Mouse (Mus musculus): ENCODE measurements around the gene Srpk3. TPM values are rescaled to one million over a fixed set of nuclear protein-coding genes. Genes with fewer than 3 reads are reported as not detected.

Gene Srpk3
- polyA plus RNA-seq, 1 experiment = 5.4 TPM

GRCm38 (mm10) chrX:73756334-73757140 lies 17.7 kb upstream of the Srpk3 start, which contains the start of gene Plxnb3:
Gene Plxnb3, plus strand, starts transcription at chrX:73757090.
- H3K36me3 ChIP-seq (ENCODE audit: control insufficient read depth, insufficient read depth, low read length) = no peaks in the 10 kb centered on the region
- no peak within 1 kb of the TSS for H3K27ac ChIP-seq (ENCODE audit: control insufficient read depth, insufficient read depth, low read length)
- 97% methylated on average over 4 of the region's 5 CpGs for WGBS
- no peak within 1 kb of the TSS for H3K4me3 ChIP-seq (ENCODE audit: control insufficient read depth, insufficient read depth, low read length)
- TF ChIP-seq POLR2A (IDR thresholded peaks at IDR 0.05; ENCODE audit: control insufficient read depth, extremely low read depth, insufficient read depth, low read length, poor library complexity) = no peak
- no peak for TF ChIP-seq CTCF (IDR thresholded peaks at IDR 0.05; ENCODE audit: borderline replicate concordance, control insufficient read depth, extremely low read depth, insufficient read depth, low read length, poor library complexity)
- H3K27me3 ChIP-seq (ENCODE audit: control insufficient read depth, insufficient read depth, low read length) = no peaks in the 10 kb centered on the region
- H3K4me1 ChIP-seq (replicated peaks; ENCODE audit: control insufficient read depth, insufficient read depth, low read length) = no peaks in the 10 kb centered on the region
- no peak for DNase-seq

- Histone ChIP-seq H3K27me3 (ENCODE audit: control insufficient read depth, insufficient read depth, low read length) (no peaks in the 10 kb centered on the region), H3K36me3 (ENCODE audit: control insufficient read depth, insufficient read depth, low read length) (no peaks in the 10 kb centered on the region), H3K4me1 (replicated peaks; ENCODE audit: control insufficient read depth, insufficient read depth, low read length) (no peaks in the 10 kb centered on the region), H3K27ac (ENCODE audit: control insufficient read depth, insufficient read depth, low read length) (no peak overlapping the region), H3K4me3 (ENCODE audit: control insufficient read depth, insufficient read depth, low read length) (no peak overlapping the region)
- WGBS = 92% methylated on average over 13 of the region's 13 CpGs
- TF ChIP-seq CTCF (IDR thresholded peaks at IDR 0.05; ENCODE audit: borderline replicate concordance, control insufficient read depth, extremely low read depth, insufficient read depth, low read length, poor library complexity) (no peak), POLR2A (IDR thresholded peaks at IDR 0.05; ENCODE audit: control insufficient read depth, extremely low read depth, insufficient read depth, low read length, poor library complexity) (no peak)
- DNase-seq = no peak
These were observed 15.5 kb upstream of the Srpk3 start for GRCm38 (mm10) chrX:73758611-73759290.

- H3K27ac ChIP-seq (ENCODE audit: control insufficient read depth, insufficient read depth, low read length) = no peak overlapping the region
- no peak for DNase-seq
- H3K27me3 ChIP-seq (ENCODE audit: control insufficient read depth, insufficient read depth, low read length) = no peaks in the 10 kb centered on the region
- H3K36me3 ChIP-seq (ENCODE audit: control insufficient read depth, insufficient read depth, low read length) = no peaks in the 10 kb centered on the region
- H3K4me1 ChIP-seq (replicated peaks; ENCODE audit: control insufficient read depth, insufficient read depth, low read length) = 0 out of 2 replicates have a peak, but pooled peaks cover 5% of the 10 kb centered on the region
- H3K4me3 ChIP-seq (ENCODE audit: control insufficient read depth, insufficient read depth, low read length) = no peak overlapping the region
- WGBS = 59% methylated on average over 1 of the region's 1 CpGs
- TF ChIP-seq CTCF (IDR thresholded peaks at IDR 0.05; ENCODE audit: borderline replicate concordance, control insufficient read depth, extremely low read depth, insufficient read depth, low read length, poor library complexity) (no peak), POLR2A (IDR thresholded peaks at IDR 0.05; ENCODE audit: control insufficient read depth, extremely low read depth, insufficient read depth, low read length, poor library complexity) (no peak)
These were observed 8.9 kb upstream of the Srpk3 start for GRCm38 (mm10) chrX:73765311-73765710.

DNA sequence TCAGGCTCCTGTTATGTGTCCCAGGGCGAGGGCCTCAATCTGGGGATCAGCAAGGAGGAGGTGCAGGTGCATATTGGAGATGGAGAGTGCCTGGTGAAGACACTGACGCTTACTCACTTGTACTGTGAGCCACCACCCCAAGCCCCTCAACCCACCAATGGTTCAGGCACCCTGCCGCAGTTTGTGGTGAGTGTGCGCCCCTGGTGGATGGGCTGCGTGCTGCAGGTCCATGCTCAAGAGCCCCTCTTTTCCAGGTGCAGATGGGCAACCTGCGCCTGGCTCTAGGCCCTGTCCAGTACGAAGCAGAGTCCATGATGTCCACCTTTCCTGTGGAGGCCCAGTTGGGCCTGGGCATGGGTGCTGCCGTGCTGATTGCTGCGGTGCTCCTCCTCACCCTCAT lies 6.9 kb upstream of the Srpk3 start:
- peak; percentile 31 for DNase-seq
- TF ChIP-seq CTCF (IDR thresholded peaks at IDR 0.05; ENCODE audit: borderline replicate concordance, control insufficient read depth, extremely low read depth, insufficient read depth, low read length, poor library complexity) = no peak
- no peak for TF ChIP-seq POLR2A (IDR thresholded peaks at IDR 0.05; ENCODE audit: control insufficient read depth, extremely low read depth, insufficient read depth, low read length, poor library complexity)
- H3K4me1 ChIP-seq (replicated peaks; ENCODE audit: control insufficient read depth, insufficient read depth, low read length) = 0 out of 2 replicates have a peak, but pooled peaks cover 5% of the 10 kb centered on the region
- no peak overlapping the region for H3K27ac ChIP-seq (ENCODE audit: control insufficient read depth, insufficient read depth, low read length)
- H3K27me3 ChIP-seq (ENCODE audit: control insufficient read depth, insufficient read depth, low read length) = no peaks in the 10 kb centered on the region
- H3K4me3 ChIP-seq (ENCODE audit: control insufficient read depth, insufficient read depth, low read length) = no peak overlapping the region
- H3K36me3 ChIP-seq (ENCODE audit: control insufficient read depth, insufficient read depth, low read length) = no peaks in the 10 kb centered on the region
- 84% methylated on average over 9 of the region's 9 CpGs for WGBS

DNA sequence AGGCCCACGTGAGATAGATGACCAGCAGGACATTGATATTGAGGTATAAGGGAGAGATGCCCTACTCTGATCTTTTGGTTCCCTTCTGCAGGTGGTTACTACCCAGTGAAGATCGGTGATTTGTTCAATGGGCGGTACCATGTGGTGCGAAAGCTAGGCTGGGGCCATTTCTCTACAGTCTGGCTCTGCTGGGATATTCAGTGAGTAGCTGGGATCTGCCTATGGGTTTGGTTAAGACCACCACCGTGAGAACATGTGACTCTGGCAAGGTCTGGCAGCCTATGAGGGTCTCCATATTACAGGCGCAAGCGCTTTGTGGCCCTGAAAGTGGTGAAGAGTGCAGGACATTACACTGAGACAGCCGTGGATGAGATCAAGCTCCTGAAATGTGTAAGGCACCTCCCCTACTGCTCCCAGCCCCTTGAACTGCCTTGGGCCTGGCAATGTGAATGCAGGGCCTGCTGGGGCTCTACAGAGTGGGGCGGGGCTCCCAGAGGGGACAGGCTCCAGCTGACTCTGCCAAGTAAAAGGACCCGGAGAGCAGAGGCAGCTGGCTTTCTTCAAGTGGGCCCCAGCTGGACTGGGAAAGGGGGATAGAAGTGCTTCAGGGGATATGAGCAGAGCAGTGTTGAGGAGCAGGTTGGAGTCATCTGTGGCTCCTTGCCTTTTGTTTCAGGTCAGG lies 738 bp downstream of the Srpk3 start:
- no peak for DNase-seq
- Histone ChIP-seq H3K27me3 (ENCODE audit: control insufficient read depth, insufficient read depth, low read length) (no peaks in the 10 kb centered on the region), H3K27ac (ENCODE audit: control insufficient read depth, insufficient read depth, low read length) (no peak overlapping the region), H3K36me3 (ENCODE audit: control insufficient read depth, insufficient read depth, low read length) (peaks cover 15% of the 10 kb centered on the region), H3K4me3 (ENCODE audit: control insufficient read depth, insufficient read depth, low read length) (no peak overlapping the region), H3K4me1 (replicated peaks; ENCODE audit: control insufficient read depth, insufficient read depth, low read length) (no peaks in the 10 kb centered on the region)
- WGBS = 84% methylated on average over 10 of the region's 10 CpGs
- TF ChIP-seq POLR2A (IDR thresholded peaks at IDR 0.05; ENCODE audit: control insufficient read depth, extremely low read depth, insufficient read depth, low read length, poor library complexity) (no peak), CTCF (IDR thresholded peaks at IDR 0.05; ENCODE audit: borderline replicate concordance, control insufficient read depth, extremely low read depth, insufficient read depth, low read length, poor library complexity) (no peak)

DNA sequence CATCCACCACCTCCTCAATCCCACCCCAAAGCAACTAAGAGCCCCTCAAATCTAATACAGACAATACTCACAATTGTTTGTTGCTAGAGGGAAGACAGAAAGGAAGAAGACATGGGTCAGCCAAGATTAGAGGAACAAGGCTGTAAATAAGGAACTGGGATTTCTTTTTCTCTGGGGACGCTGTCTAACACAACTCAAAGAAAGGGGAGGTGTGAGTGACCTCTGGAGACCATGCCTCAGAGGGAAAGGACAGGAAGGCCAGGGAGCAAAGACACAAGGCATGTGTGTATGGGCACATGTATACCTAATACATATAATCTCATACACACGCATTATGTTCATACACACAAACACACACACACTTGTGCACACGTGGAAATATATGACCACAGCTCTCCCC lies 8.0 kb downstream of the Srpk3 start:
- 0 out of 2 replicates have a peak, but pooled peaks cover 4% of the 10 kb centered on the region for H3K4me1 ChIP-seq (replicated peaks; ENCODE audit: control insufficient read depth, insufficient read depth, low read length)
- no peak overlapping the region for H3K4me3 ChIP-seq (ENCODE audit: control insufficient read depth, insufficient read depth, low read length)
- H3K27ac ChIP-seq (ENCODE audit: control insufficient read depth, insufficient read depth, low read length) = no peak overlapping the region
- H3K27me3 ChIP-seq (ENCODE audit: control insufficient read depth, insufficient read depth, low read length) = no peaks in the 10 kb centered on the region
- peaks cover 36% of the 10 kb centered on the region for H3K36me3 ChIP-seq (ENCODE audit: control insufficient read depth, insufficient read depth, low read length)
- no peak for DNase-seq
- WGBS = 89% methylated on average over 3 of the region's 3 CpGs
- TF ChIP-seq POLR2A (IDR thresholded peaks at IDR 0.05; ENCODE audit: control insufficient read depth, extremely low read depth, insufficient read depth, low read length, poor library complexity) (no peak), CTCF (IDR thresholded peaks at IDR 0.05; ENCODE audit: borderline replicate concordance, control insufficient read depth, extremely low read depth, insufficient read depth, low read length, poor library complexity) (no peak)

Data from thymus, adult 2 months (tissue).